ENCODE assay signal across 11 mouse cellular contexts in the genomic region with DNA sequence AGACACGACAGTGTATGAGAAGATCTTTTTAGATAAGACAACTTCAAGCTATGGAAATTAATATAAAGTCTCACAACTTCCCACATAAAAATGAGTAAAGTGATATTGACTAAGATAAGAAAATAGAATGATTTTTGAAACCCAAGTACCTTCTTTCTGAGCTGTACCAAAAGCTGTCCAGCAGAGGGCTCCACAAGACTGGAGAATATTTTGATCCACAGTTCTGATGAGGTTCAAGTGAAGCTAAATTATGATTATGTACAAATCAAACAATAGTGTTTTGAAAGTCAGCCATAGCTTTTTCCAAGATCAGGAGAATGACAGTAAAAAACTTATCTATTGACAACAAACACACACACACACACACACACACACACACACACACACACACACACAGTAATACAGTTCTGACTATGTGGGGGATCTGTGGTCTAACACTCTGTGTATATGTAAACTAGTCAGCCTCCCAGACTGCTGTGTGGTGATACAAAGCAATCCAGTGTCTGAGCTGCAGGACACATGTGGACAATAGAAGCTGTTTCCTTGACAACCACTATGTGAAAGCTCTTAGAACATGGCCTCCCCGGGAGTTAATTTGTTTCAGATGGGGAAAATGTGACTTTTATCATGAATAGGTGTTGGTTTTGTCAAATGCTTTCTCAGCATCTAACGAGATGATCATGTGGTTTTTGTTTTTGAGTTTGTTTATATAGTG.
DNase-seq lines count a peak whose midpoint lies in the region; ATAC-seq and TF ChIP-seq lines count a peak whose summit lies in the region.
"Had no signal": no experiment of that assay in that cellular context is flagged by ENCODE, and none has a peak within 500 bp of the region (broad histone marks: within the 10 kb centered on the region; RNA-seq: fewer than 3 reads in every experiment).

No protein-coding gene starts in this region.

- no peak overlapping the region for H3K4me2 ChIP-seq in embryonic facial prominence, embryonic 14.5 days (ENCODE audit: low read depth, low read length)
- H3K4me2 ChIP-seq: lung, embryonic 15.5 days; stomach, embryonic 15.5 days had no signal

- 22% methylated on average over 3 of the region's 3 CpGs for WGBS in embryonic facial prominence, embryonic 14.5 days
- WGBS in cerebellum, adult 2 months: 15% methylated on average over 3 of the region's 3 CpGs

- no peaks in the 10 kb centered on the region for H3K27me3 ChIP-seq in embryonic facial prominence, embryonic 14.5 days (replicated peaks; ENCODE audit: control insufficient read depth, insufficient read depth, low read length)
- no peaks in the 10 kb centered on the region for H3K27me3 ChIP-seq in cerebellum, adult 2 months (ENCODE audit: control insufficient read depth, insufficient read depth, low read length)
- H3K27me3 ChIP-seq: lung, embryonic 15.5 days; stomach, embryonic 15.5 days had no signal

- H3K27ac ChIP-seq in layer of hippocampus, adult 2 months: no peak overlapping the region
- H3K27ac ChIP-seq in embryonic facial prominence, embryonic 14.5 days (replicated peaks; ENCODE audit: low read depth, low read length): no peak overlapping the region
- no peak overlapping the region for H3K27ac ChIP-seq in cerebellum, adult 2 months (ENCODE audit: insufficient read depth, low read length)
- H3K27ac ChIP-seq: lung, embryonic 15.5 days; stomach, embryonic 15.5 days had no signal

- H3K36me3 ChIP-seq in embryonic facial prominence, embryonic 14.5 days (ENCODE audit: control insufficient read depth, insufficient read depth, low read length): no peaks in the 10 kb centered on the region
- H3K36me3 ChIP-seq: lung, embryonic 15.5 days; stomach, embryonic 15.5 days had no signal

- no peak for DNase-seq in layer of hippocampus, adult 2 months (ENCODE audit: low spot score in 2 of 2)
- no peak for DNase-seq in layer of hippocampus, adult 9-10 months (ENCODE audit: low spot score)
- peak; percentile 69 for DNase-seq in embryonic facial prominence, embryonic 14.5 days (ENCODE audit: low spot score)
- DNase-seq in hindlimb bud, embryonic 11.5 days (ENCODE audit: extremely low spot score, low read depth, low spot score): peak; percentile 53
- DNase-seq in retina, embryonic 14.5 days (ENCODE audit: low spot score): peak; percentile 66
- no peak for DNase-seq in cerebellum, postnatal 36 days
- no peak for DNase-seq in urinary bladder, postnatal 10 days (ENCODE audit: low spot score)
- no peak for DNase-seq in cerebellum, adult 2 months

- TF ChIP-seq CTCF in layer of hippocampus, adult 2 months (conservative IDR thresholded peaks at IDR 0.05): peak; percentile 55
- TF ChIP-seq CTCF in cerebellum, adult 2 months (IDR thresholded peaks at IDR 0.05; ENCODE audit: borderline replicate concordance, insufficient read depth, low read depth, low read length): no peak

- no peak overlapping the region for H3K9ac ChIP-seq in embryonic facial prominence, embryonic 14.5 days (ENCODE audit: low read depth, low read length)
- H3K9ac ChIP-seq: lung, embryonic 15.5 days; stomach, embryonic 15.5 days had no signal

- no peak overlapping the region for H3K4me3 ChIP-seq in layer of hippocampus, adult 2 months
- H3K4me3 ChIP-seq in embryonic facial prominence, embryonic 14.5 days (ENCODE audit: low read depth, low read length): no peak overlapping the region
- no peak overlapping the region for H3K4me3 ChIP-seq in cerebellum, adult 2 months (replicated peaks; ENCODE audit: insufficient read depth, low read depth, low read length)
- H3K4me3 ChIP-seq: erythroblast, embryonic 14.5 days; lung, embryonic 15.5 days; stomach, embryonic 15.5 days had no signal

- H3K9me3 ChIP-seq in embryonic facial prominence, embryonic 14.5 days (ENCODE audit: control insufficient read depth, low read length): no peaks in the 10 kb centered on the region
- H3K9me3 ChIP-seq: lung, embryonic 15.5 days; stomach, embryonic 15.5 days had no signal

- no peak; the same call in 1 of the 2 replicates for ATAC-seq in embryonic facial prominence, embryonic 14.5 days (ENCODE audit: low read depth)

- TF ChIP-seq POLR2A in cerebellum, adult 2 months (IDR thresholded peaks at IDR 0.05; ENCODE audit: borderline replicate concordance, insufficient read depth, low read length): no peak

- H3K4me1 ChIP-seq in embryonic facial prominence, embryonic 14.5 days (ENCODE audit: control insufficient read depth, insufficient read depth, low read length): no peaks in the 10 kb centered on the region
- no peaks in the 10 kb centered on the region for H3K4me1 ChIP-seq in cerebellum, adult 2 months (ENCODE audit: control insufficient read depth, insufficient read depth, low read length)
- H3K4me1 ChIP-seq: lung, embryonic 15.5 days; stomach, embryonic 15.5 days had no signal

Comparison
In these comparisons a context has a peak if more than half of its experiments do, and no peak if none do; other contexts are left out.
1. DNase-seq: peak in embryonic facial prominence, embryonic 14.5 days (single experiment), hindlimb bud, embryonic 11.5 days (single experiment) and retina, embryonic 14.5 days (single experiment); none in layer of hippocampus, adult 2 months (0 of 2), layer of hippocampus, adult 9-10 months (single experiment), cerebellum, postnatal 36 days (0 of 2), urinary bladder, postnatal 10 days (single experiment) and cerebellum, adult 2 months (0 of 2).